Mouse (Mus musculus) CH12.LX (cell line): ENCODE data around the gene Pmepa1. TPM values are rescaled to one million over a fixed set of nuclear protein-coding genes. Genes with fewer than 3 reads are reported as not detected.

Experiments
- DNase-seq: peaks from one replicate; pipeline ENCODE4 v3.0.0-alpha.2; 2013; ENCODE audit errors: extremely low read depth
- H3K27ac ChIP-seq: 2 replicates; pipeline ENCODE4 v1.5.1; 2012; ENCODE audit warnings: low read depth, mild to moderate bottlenecking, control low read depth, moderate library complexity; ENCODE audit not compliant: insufficient read depth
- H3K27me3 ChIP-seq: replicated peaks from 2 replicates; pipeline ENCODE3; 2012; ENCODE audit warnings: inconsistent platforms
- H3K36me3 ChIP-seq, 2 experiments: replicated peaks in 1 of 2; 2 replicates each; pipeline versions ENCODE3 to v1.6.1; 2012; ENCODE audit warnings: inconsistent platforms in 1 of 2, low read length in 1 of 2, mild to moderate bottlenecking in 1 of 2, mixed read lengths in 1 of 2, moderate library complexity in 1 of 2; ENCODE audit not compliant: control insufficient read depth in 1 of 2, insufficient read depth in 1 of 2
- H3K4me1 ChIP-seq, 2 experiments: 2 replicates each; pipeline ENCODE4 v1.6.1; 2012; ENCODE audit warnings: inconsistent platforms in 1 of 2, moderate library complexity in 1 of 2; ENCODE audit not compliant: insufficient read depth in 2 of 2, control insufficient read depth in 1 of 2
- H3K4me2 ChIP-seq: 2 replicates; pipeline ENCODE4 v1.6.1; 2012; ENCODE audit warnings: low read depth, mild to moderate bottlenecking, control low read depth; ENCODE audit not compliant: poor library complexity, insufficient read depth, severe bottlenecking
- H3K4me3 ChIP-seq, 3 experiments: fragments of 150-350 bp in 1 of 3; sonication (generic) in 1 of 3; replicated peaks in 1 of 3; 2 replicates each; pipeline versions ENCODE3 to v1.5.1; 2011 to 2012; ENCODE audit warnings: low read depth in 2 of 3, low read length in 2 of 3, mild to moderate bottlenecking in 2 of 3, moderate library complexity in 2 of 3, control low read depth in 1 of 3, improper control_type of control experiment in 1 of 3, inconsistent platforms in 1 of 3, mixed read lengths in 1 of 3; ENCODE audit not compliant: poor library complexity in 1 of 3
- H3K79me2 ChIP-seq: replicated peaks from 2 replicates; pipeline ENCODE4 v1.6.1; 2012; ENCODE audit warnings: mild to moderate bottlenecking, moderate library complexity; ENCODE audit not compliant: control insufficient read depth, poor library complexity, insufficient read depth, severe bottlenecking; ENCODE audit errors: extremely low read depth
- H3K9ac ChIP-seq: 2 replicates; pipeline ENCODE4 v1.6.1; 2012; ENCODE audit warnings: low read depth, mild to moderate bottlenecking, control low read depth, moderate library complexity; ENCODE audit not compliant: insufficient read depth
- H3K9me3 ChIP-seq: replicated peaks from 2 replicates; pipeline ENCODE3; 2012; ENCODE audit warnings: low read length, inconsistent platforms, mixed read lengths
- CHD1 ChIP-seq: IDR thresholded peaks from 2 replicates; pipeline ENCODE4 v1.6.1; 2012; ENCODE audit warnings: low read depth, low read length, improper control_type of control experiment, inconsistent platforms
- ETS1 ChIP-seq: conservative IDR thresholded peaks from 2 replicates; pipeline ENCODE4 v1.6.1; 2012; ENCODE audit warnings: low read depth, mild to moderate bottlenecking, inconsistent platforms, low read length, improper control_type of control experiment, moderate library complexity
- JUN ChIP-seq: IDR thresholded peaks from 2 replicates; pipeline ENCODE4 v1.6.1; 2011; ENCODE audit warnings: low read depth, mild to moderate bottlenecking, low read length, improper control_type of control experiment, moderate library complexity; ENCODE audit not compliant: insufficient read depth
- KAT2A ChIP-seq: IDR thresholded peaks from 2 replicates; pipeline ENCODE4 v1.6.1; 2012; ENCODE audit warnings: low read length, improper control_type of control experiment, inconsistent platforms; ENCODE audit not compliant: insufficient replicate concordance
- MAFK ChIP-seq: IDR thresholded peaks from 2 replicates; pipeline ENCODE4 v1.6.1; 2011; ENCODE audit warnings: low read length, improper control_type of control experiment; ENCODE audit not compliant: insufficient replicate concordance
- MAX ChIP-seq: IDR thresholded peaks from 2 replicates; pipeline ENCODE4 v1.6.1; 2011; ENCODE audit warnings: low read length, improper control_type of control experiment
- MAZ ChIP-seq: IDR thresholded peaks from 2 replicates; pipeline ENCODE4 v1.6.1; 2012; ENCODE audit warnings: low read depth, mild to moderate bottlenecking, inconsistent platforms, low read length, improper control_type of control experiment, moderate library complexity
- NRF1 ChIP-seq: IDR thresholded peaks from 2 replicates; pipeline ENCODE4 v1.6.1; 2014; ENCODE audit warnings: low read depth, mild to moderate bottlenecking, inconsistent platforms, low read length, improper control_type of control experiment, moderate library complexity
- POLR2AphosphoS2 ChIP-seq: IDR thresholded peaks from 2 replicates; pipeline ENCODE4 v1.6.1; 2011; ENCODE audit warnings: low read depth, low read length, improper control_type of control experiment
- RAD21 ChIP-seq: IDR thresholded peaks from 2 replicates; pipeline ENCODE4 v1.6.1; 2011; ENCODE audit warnings: low read depth, mild to moderate bottlenecking, low read length, improper control_type of control experiment, moderate library complexity
- SIN3A ChIP-seq: IDR thresholded peaks from 2 replicates; pipeline ENCODE4 v1.6.1; 2012; ENCODE audit warnings: low read length, improper control_type of control experiment, inconsistent platforms
- SMC3 ChIP-seq: IDR thresholded peaks from 2 replicates; pipeline ENCODE4 v1.6.1; 2011; ENCODE audit warnings: low read depth, low read length, improper control_type of control experiment
- TCF12 ChIP-seq: IDR thresholded peaks from 2 replicates; pipeline ENCODE4 v1.6.1; 2014; ENCODE audit warnings: low read depth, mild to moderate bottlenecking, inconsistent platforms, low read length, improper control_type of control experiment
- UBTF ChIP-seq: IDR thresholded peaks from 2 replicates; pipeline ENCODE4 v1.6.1; 2012; ENCODE audit warnings: low read depth, mild to moderate bottlenecking, inconsistent platforms, low read length, improper control_type of control experiment, moderate library complexity
- USF1 ChIP-seq: IDR thresholded peaks from 2 replicates; pipeline ENCODE4 v1.6.1; 2014; ENCODE audit warnings: low read depth, mild to moderate bottlenecking, inconsistent platforms, low read length, improper control_type of control experiment
- USF2 ChIP-seq: conservative IDR thresholded peaks from 2 replicates; pipeline ENCODE4 v1.6.1; 2011; ENCODE audit warnings: low read depth, low read length, improper control_type of control experiment
- ZMIZ1 ChIP-seq: IDR thresholded peaks from 2 replicates; pipeline ENCODE4 v1.6.1; 2012; ENCODE audit warnings: low read depth, mild to moderate bottlenecking, inconsistent platforms, low read length, improper control_type of control experiment
- ZNF384 ChIP-seq: IDR thresholded peaks from 2 replicates; pipeline ENCODE4 v1.6.1; 2012; ENCODE audit warnings: low read depth, low read length, improper control_type of control experiment, inconsistent platforms
- dilution Hi-C: fragments of 300-500 bp; cut with MboI; formaldehyde crosslinking; loops from 2 replicates; pipeline ENCODE4 v1.14.3; 2020; ENCODE audit warnings: low sequenced_read_pairs; ENCODE audit not compliant: extremely low pct_unique_long_range_greater_than_20kb, extremely low pct_ligation_motif_present
- in situ Hi-C: fragments of 300-500 bp; cut with MboI; formaldehyde crosslinking; loops from 3 replicates; pipeline ENCODE4 v1.14.3; 2019; ENCODE audit warnings: low sequenced_read_pairs, low pct_ligation_motif_present, low pct_unique_long_range_greater_than_20kb, mixed read lengths
- polyA plus RNA-seq: library from polyadenylated mRNA; unstranded; fragments of >175 nt; gene quantifications from 2 replicates; pipeline ENCODE4 v1.2.1, GENCODE M21; 2012; ENCODE audit warnings: low read depth; ENCODE audit not compliant: insufficient read length
- total RNA-seq, 2 experiments: library from RNA; depleted of rRNA; stranded (reverse); fragments of 300-350 nt in 1 of 2; fragments of >200 nt in 1 of 2; gene quantifications; 2 replicates each; pipeline ENCODE4 v1.2.3; 2012 to 2014

The Pmepa1 gene
- total and polyA plus RNA-seq, 3 experiments: 1.6 to 11.8 (median 9.9) TPM

GRCm38 (mm10) chr2:173248822-173249221 is 27.5 kb downstream of the Pmepa1 start:
- in situ Hi-C loops: no loop called here
- TF ChIP-seq UBTF (no peak), JUN (no peak), CHD1 (no peak), ETS1 (no peak), USF2 (no peak), KAT2A (no peak), MAFK (no peak), RAD21 (no peak)
- TF ChIP-seq, all 38 proteins: peak for 0
- no peaks in the 10 kb centered on the region for H3K9me3 ChIP-seq
- no peak overlapping the region for H3K4me3 ChIP-seq
- H3K79me2 ChIP-seq: peaks cover 32% of the 10 kb centered on the region
- no peak overlapping the region for H3K4me2 ChIP-seq
- no peak overlapping the region for H3K27ac ChIP-seq
- H3K9ac ChIP-seq: no peak overlapping the region
- peaks cover 0 to 11% of the 10 kb centered on the region in 2 experiments for H3K36me3 ChIP-seq
- dilution Hi-C loops: no loop called here
- no peak for DNase-seq
- no peaks in the 10 kb centered on the region for H3K27me3 ChIP-seq
- H3K4me1 ChIP-seq: peaks cover 26 to 73% of the 10 kb centered on the region in 2 experiments

DNA sequence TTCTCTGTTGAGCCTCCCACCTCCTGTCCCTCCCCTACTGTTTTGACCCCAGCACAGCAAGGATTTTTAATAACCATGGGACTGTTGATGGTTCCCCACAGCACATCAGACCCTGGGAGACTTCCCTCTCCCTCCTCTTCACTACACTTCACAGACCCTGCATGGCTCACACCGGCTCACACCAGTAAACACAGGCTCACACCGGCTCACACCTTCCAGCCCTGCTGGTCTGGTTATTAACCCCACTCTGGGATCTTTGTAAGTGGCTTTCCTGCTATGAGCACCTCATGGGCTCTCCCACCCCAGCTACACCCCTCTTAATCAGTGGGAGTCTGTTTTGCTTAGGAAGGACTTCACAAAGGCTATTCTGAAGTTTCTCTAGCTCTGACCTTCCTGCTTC is 28.4 kb downstream of the Pmepa1 start:
- no peak overlapping the region for H3K27ac ChIP-seq
- no peak for DNase-seq
- no peaks in the 10 kb centered on the region for H3K27me3 ChIP-seq
- no peak overlapping the region for H3K4me3 ChIP-seq
- H3K4me1 ChIP-seq: peaks cover 26 to 73% of the 10 kb centered on the region in 2 experiments
- no peak overlapping the region for H3K4me2 ChIP-seq
- no peak for TF ChIP-seq SMC3
- no peak for TF ChIP-seq USF1
- no peak for TF ChIP-seq USF2
- no peak for TF ChIP-seq TCF12
- TF ChIP-seq MAX: no peak
- no peak for TF ChIP-seq POLR2AphosphoS2
- no peak for TF ChIP-seq MAZ
- no peak for TF ChIP-seq CHD1
- no peak overlapping the region for H3K9ac ChIP-seq
- dilution Hi-C loops: no loop called here
- in situ Hi-C loops: no loop called here
- peaks cover 0 to 14% of the 10 kb centered on the region in 2 experiments for H3K36me3 ChIP-seq
- H3K9me3 ChIP-seq: no peaks in the 10 kb centered on the region
- H3K79me2 ChIP-seq: peaks cover 25% of the 10 kb centered on the region

GRCm38 (mm10) chr2:173247197-173247596 is 29.1 kb downstream of the Pmepa1 start:
- Histone ChIP-seq H3K9ac (no peak overlapping the region), H3K36me3 (peaks cover 0 to 16% of the 10 kb centered on the region in 2 experiments), H3K4me3 (no peak overlapping the region), H3K4me2 (no peak overlapping the region), H3K4me1 (peaks cover 26 to 71% of the 10 kb centered on the region in 2 experiments), H3K27me3 (no peaks in the 10 kb centered on the region), H3K79me2 (peaks cover 28% of the 10 kb centered on the region), H3K27ac (no peak overlapping the region), H3K9me3 (no peaks in the 10 kb centered on the region)
- dilution Hi-C loops (no loop called here), in situ Hi-C loops (no loop called here)
- no peak for TF ChIP-seq NRF1
- no peak for TF ChIP-seq ZNF384
- TF ChIP-seq SIN3A: no peak
- no peak for TF ChIP-seq ZMIZ1
- TF ChIP-seq UBTF: no peak
- TF ChIP-seq CHD1: no peak
- no peak for TF ChIP-seq USF1
- DNase-seq: no peak
